Mouse (Mus musculus) lung, postnatal 0 days (tissue): ENCODE measurements around the gene Gzmc.
"Not testable (repeated sequence)": the region's sequence is repeated elsewhere in the genome, so short reads cannot be mapped to it uniquely, and the experiment has no call there.

Source experiments
- CTCF ChIP-seq: IDR thresholded peaks from 2 replicates; pipeline ENCODE4 v1.5.1; 2016; ENCODE audit warnings: antibody characterized with exemption, mild to moderate bottlenecking
- EP300 ChIP-seq: IDR thresholded peaks from 2 replicates; pipeline ENCODE4 v1.6.1; 2016; ENCODE audit warnings: antibody characterized with exemption, mild to moderate bottlenecking, control low read depth

DNA sequence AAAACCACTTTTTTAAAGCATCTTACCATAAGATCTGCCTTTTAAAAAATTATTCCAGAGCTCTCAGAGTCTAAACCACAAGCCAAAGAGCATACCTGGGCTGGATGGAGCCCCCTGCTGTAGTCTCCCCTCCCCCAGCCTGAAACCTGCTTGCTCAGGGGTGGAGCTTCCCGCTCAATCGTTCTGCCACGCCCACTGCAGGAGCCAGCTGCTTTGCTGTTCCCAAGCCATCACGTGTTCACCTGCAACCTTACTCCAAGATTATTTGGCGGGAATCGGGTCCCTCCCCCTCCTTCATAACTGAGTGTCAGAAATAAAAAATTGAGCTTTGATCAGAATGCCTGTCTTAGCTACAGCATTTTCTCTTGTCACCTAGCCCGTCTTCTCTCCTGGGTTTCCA is 44.2 kb upstream of the Gzmc start:
- TF ChIP-seq EP300, CTCF: not testable (repeated sequence)
